Comparison of ENCODE assay signal across 26 mouse cellular contexts in genomic region chrX:143896936-143897335, GRCm38 (mm10). TPM values are rescaled to one million over a fixed set of nuclear protein-coding genes. Genes with fewer than 3 reads are reported as not detected.
DNase-seq lines count a peak whose midpoint lies in the region; ATAC-seq and TF ChIP-seq lines count a peak whose summit lies in the region.
"Had no signal": no experiment of that assay in that cellular context is flagged by ENCODE, and none has a peak within 500 bp of the region (broad histone marks: within the 10 kb centered on the region; RNA-seq: fewer than 3 reads in every experiment).

No protein-coding gene starts in this region.

- H3K27me3 ChIP-seq in hindbrain, embryonic 11.5 days (ENCODE audit: control insufficient read depth, insufficient read depth, low read length) = no peaks in the 10 kb centered on the region
- peaks cover 13% of the 10 kb centered on the region for H3K27me3 ChIP-seq in hindbrain, embryonic 10.5 days (ENCODE audit: insufficient read depth, poor library complexity, severe bottlenecking)
- H3K27me3 ChIP-seq in kidney, embryonic 15.5 days = peaks cover 13% of the 10 kb centered on the region
- 0 out of 2 replicates have a peak, but pooled peaks cover 4% of the 10 kb centered on the region for H3K27me3 ChIP-seq in hindbrain, embryonic 14.5 days (ENCODE audit: control insufficient read depth, insufficient read depth, low read length)
- no peaks in the 10 kb centered on the region for H3K27me3 ChIP-seq in hindbrain, postnatal 0 days (ENCODE audit: insufficient read depth, low read length)

- H3K36me3 ChIP-seq in hindbrain, embryonic 11.5 days (ENCODE audit: control insufficient read depth, insufficient read depth, low read length) = no peaks in the 10 kb centered on the region
- no peaks in the 10 kb centered on the region for H3K36me3 ChIP-seq in hindbrain, embryonic 10.5 days
- H3K36me3 ChIP-seq in kidney, embryonic 15.5 days = no peaks in the 10 kb centered on the region
- H3K36me3 ChIP-seq in hindbrain, embryonic 14.5 days (replicated peaks; ENCODE audit: control insufficient read depth, insufficient read depth) = peaks cover 11% of the 10 kb centered on the region
- H3K36me3 ChIP-seq in hindbrain, postnatal 0 days (ENCODE audit: insufficient read depth, low read length) = no peaks in the 10 kb centered on the region
- H3K36me3 ChIP-seq: embryonic facial prominence, embryonic 13.5 days; forebrain, embryonic 12.5 days had no signal

- no peak overlapping the region for H3K9ac ChIP-seq in hindbrain, embryonic 11.5 days (ENCODE audit: low read depth, low read length)
- H3K9ac ChIP-seq in kidney, embryonic 15.5 days = no peak overlapping the region
- H3K9ac ChIP-seq in hindbrain, embryonic 14.5 days = no peak overlapping the region
- H3K9ac ChIP-seq in hindbrain, postnatal 0 days (replicated peaks; ENCODE audit: low read length) = no peak overlapping the region
- H3K9ac ChIP-seq: embryonic facial prominence, embryonic 13.5 days; forebrain, embryonic 12.5 days; forebrain, postnatal 0 days had no signal

- WGBS in hindbrain, embryonic 11.5 days = 73% methylated on average over 5 of the region's 5 CpGs
- WGBS in hindbrain, embryonic 10.5 days = 88% methylated on average over 5 of the region's 5 CpGs
- WGBS in kidney, embryonic 15.5 days = 62% methylated on average over 5 of the region's 5 CpGs
- 60% methylated on average over 5 of the region's 5 CpGs for WGBS in hindbrain, embryonic 14.5 days
- WGBS in hindbrain, postnatal 0 days = 59% methylated on average over 5 of the region's 5 CpGs

- H3K27ac ChIP-seq in hindbrain, embryonic 11.5 days (ENCODE audit: low read depth, low read length) = no peak overlapping the region
- H3K27ac ChIP-seq in hindbrain, embryonic 10.5 days = no peak overlapping the region
- no peak overlapping the region for H3K27ac ChIP-seq in kidney, embryonic 15.5 days
- H3K27ac ChIP-seq in hindbrain, embryonic 14.5 days = peak overlapping the region; percentile 62; the same call in 1 of the 2 replicates
- H3K27ac ChIP-seq in hindbrain, postnatal 0 days = peak overlapping the region; percentile 26; the same call in 1 of the 2 replicates
- H3K27ac ChIP-seq: embryonic facial prominence, embryonic 13.5 days; forebrain, embryonic 12.5 days; gastrocnemius, adult 2 months had no signal

- no peak for TF ChIP-seq CTCF in hindbrain, postnatal 0 days (IDR thresholded peaks at IDR 0.05; ENCODE audit: low read depth)

- no peak overlapping the region for H3K4me2 ChIP-seq in hindbrain, embryonic 11.5 days (replicated peaks; ENCODE audit: low read depth, low read length)
- no peak overlapping the region for H3K4me2 ChIP-seq in kidney, embryonic 15.5 days
- no peak overlapping the region for H3K4me2 ChIP-seq in hindbrain, embryonic 14.5 days (replicated peaks)
- H3K4me2 ChIP-seq in hindbrain, postnatal 0 days (ENCODE audit: low read depth, low read length) = no peak overlapping the region
- H3K4me2 ChIP-seq: embryonic facial prominence, embryonic 13.5 days; forebrain, embryonic 12.5 days; heart, embryonic 11.5 days had no signal

- H3K4me3 ChIP-seq in hindbrain, embryonic 11.5 days (ENCODE audit: low read depth, low read length) = no peak overlapping the region
- H3K4me3 ChIP-seq in hindbrain, embryonic 10.5 days = no peak overlapping the region
- no peak overlapping the region for H3K4me3 ChIP-seq in kidney, embryonic 15.5 days (replicated peaks)
- H3K4me3 ChIP-seq in hindbrain, embryonic 14.5 days (replicated peaks; ENCODE audit: low read length) = no peak overlapping the region
- no peak overlapping the region for H3K4me3 ChIP-seq in hindbrain, postnatal 0 days (ENCODE audit: low read length)
- H3K4me3 ChIP-seq: embryonic facial prominence, embryonic 13.5 days; erythroblast, embryonic 14.5 days; forebrain, embryonic 12.5 days; gastrocnemius, adult 2 months had no signal

- ATAC-seq in hindbrain, embryonic 11.5 days (ENCODE audit: low FRiP score) = peak; percentile 69; the same call in 1 of the 2 replicates
- 0 out of 2 replicates have a peak, but pooled peaks have one; percentile 22 for ATAC-seq in kidney, embryonic 15.5 days (replicated peaks; ENCODE audit: low FRiP score)
- no peak for ATAC-seq in hindbrain, embryonic 14.5 days (ENCODE audit: low FRiP score)
- ATAC-seq in hindbrain, postnatal 0 days = no peak
- ATAC-seq in megakaryocyte progenitor cell, adult 5-6 weeks (replicated peaks; ENCODE audit: poor library complexity) = no peak
- ATAC-seq: CD4-positive, CD25-positive, alpha-beta regulatory T cell, adult 4 months; forebrain, postnatal 0 days; inflammation-experienced regulatory T-cells, adult 6 months; intestine, embryonic 16.5 days had no signal

- H3K4me1 ChIP-seq in hindbrain, embryonic 11.5 days (replicated peaks; ENCODE audit: control insufficient read depth, insufficient read depth, low read length) = no peaks in the 10 kb centered on the region
- 0 out of 2 replicates have a peak, but pooled peaks cover 2% of the 10 kb centered on the region for H3K4me1 ChIP-seq in hindbrain, embryonic 10.5 days (replicated peaks)
- no peaks in the 10 kb centered on the region for H3K4me1 ChIP-seq in kidney, embryonic 15.5 days
- H3K4me1 ChIP-seq in hindbrain, embryonic 14.5 days (replicated peaks; ENCODE audit: control insufficient read depth, insufficient read depth, low read length) = peaks cover 18% of the 10 kb centered on the region
- no peaks in the 10 kb centered on the region for H3K4me1 ChIP-seq in hindbrain, postnatal 0 days (ENCODE audit: insufficient read depth, low read length)
- H3K4me1 ChIP-seq: embryonic facial prominence, embryonic 13.5 days had no signal

- H3K9me3 ChIP-seq in hindbrain, embryonic 11.5 days (ENCODE audit: control insufficient read depth, low read length) = no peaks in the 10 kb centered on the region
- H3K9me3 ChIP-seq in hindbrain, embryonic 10.5 days = no peaks in the 10 kb centered on the region
- H3K9me3 ChIP-seq in kidney, embryonic 15.5 days (replicated peaks) = no peaks in the 10 kb centered on the region
- H3K9me3 ChIP-seq in hindbrain, embryonic 14.5 days (ENCODE audit: control insufficient read depth, low read length) = no peaks in the 10 kb centered on the region
- no peaks in the 10 kb centered on the region for H3K9me3 ChIP-seq in hindbrain, postnatal 0 days (ENCODE audit: low read length)
- H3K9me3 ChIP-seq: embryonic facial prominence, embryonic 13.5 days; forebrain, embryonic 12.5 days had no signal

- DNase-seq in hindbrain, embryonic 11.5 days (ENCODE audit: low spot score) = no peak
- no peak for DNase-seq in hindbrain, embryonic 10.5 days (ENCODE audit: low spot score)
- no peak for DNase-seq in kidney, postnatal 36 days
- no peak for DNase-seq in hindbrain, embryonic 14.5 days (ENCODE audit: low spot score)
- no peak for DNase-seq in hindbrain, postnatal 0 days (ENCODE audit: low spot score)
- DNase-seq: adrenal gland, adult 2 months; adrenal gland, postnatal 14 days; forebrain, postnatal 0 days; gastrocnemius, adult 2 months; gastrocnemius, postnatal 14 days; heart, adult 11 months; kidney, adult 18-20 months had no signal

RNA-seq across cellular contexts. Expression of gene Dcx, which starts 36.2 kb away (rescaled TPM):
- 170 and 180 TPM in 2 replicates for polyA plus RNA-seq in hindbrain, embryonic 11.5 days (2014; fragmentation: Nextera tagmentation; extraction: Ambion mirVana)
- 39.7 and 94.6 TPM in 2 replicates for polyA plus RNA-seq in hindbrain, embryonic 10.5 days (2016; fragmentation: Nextera tagmentation; extraction: Ambion mirVana)
- 4.9 and 6.0 TPM in 2 replicates for polyA plus RNA-seq in kidney, embryonic 15.5 days (2015; fragmentation: Nextera tagmentation; extraction: Ambion mirVana)
- 346 and 357 TPM in 2 replicates for polyA plus RNA-seq in hindbrain, embryonic 14.5 days (2014; fragmentation: Nextera tagmentation; extraction: Ambion mirVana)
- 178 and 200 TPM in 2 replicates for total RNA-seq in hindbrain, postnatal 0 days (2014; rRNA removed)
- polyA plus RNA-seq in hindbrain, postnatal 0 days (2015; fragmentation: Nextera tagmentation; extraction: Ambion mirVana) = 103 and 120 TPM in 2 replicates
- not detected in 2 replicates for total RNA-seq in megakaryocyte progenitor cell, adult 5-6 weeks (2015)
- total RNA-seq in megakaryocyte progenitor cell, adult 5-6 weeks (2017) = not detected in 2 replicates
- total RNA-seq: gastrocnemius, adult 2 months; heart, adult 8-10 months; heart, postnatal 25 days; hematopoietic stem cell, adult 5-6 weeks; MEL had no signal
- polyA plus RNA-seq: adrenal gland, adult 2 months; C2C12; CD4-positive, CD25-positive, alpha-beta regulatory T cell, adult 4 months; erythroblast, embryonic 14.5 days; inflammation-experienced regulatory T-cells, adult 6 months had no signal

Comparison
In these comparisons a context has a peak if more than half of its experiments do, and no peak if none do; other contexts are left out.
1. ATAC-seq: peak in hindbrain, embryonic 11.5 days (single experiment) and kidney, embryonic 15.5 days (single experiment); none in hindbrain, embryonic 14.5 days (single experiment), hindbrain, postnatal 0 days (single experiment) and megakaryocyte progenitor cell, adult 5-6 weeks (single experiment).
2. H3K27ac ChIP-seq: peak in hindbrain, embryonic 14.5 days (single experiment) and hindbrain, postnatal 0 days (single experiment); none in hindbrain, embryonic 11.5 days (single experiment), hindbrain, embryonic 10.5 days (single experiment) and kidney, embryonic 15.5 days (single experiment).